Mouse (Mus musculus): ENCODE data around the gene Camta1. TPM values are rescaled to one million over a fixed set of nuclear protein-coding genes. Genes with fewer than 3 reads are reported as not detected.

Camta1 gene
- total and polyA plus RNA-seq, 2 experiments = 2.7 to 6.1 TPM

DNA sequence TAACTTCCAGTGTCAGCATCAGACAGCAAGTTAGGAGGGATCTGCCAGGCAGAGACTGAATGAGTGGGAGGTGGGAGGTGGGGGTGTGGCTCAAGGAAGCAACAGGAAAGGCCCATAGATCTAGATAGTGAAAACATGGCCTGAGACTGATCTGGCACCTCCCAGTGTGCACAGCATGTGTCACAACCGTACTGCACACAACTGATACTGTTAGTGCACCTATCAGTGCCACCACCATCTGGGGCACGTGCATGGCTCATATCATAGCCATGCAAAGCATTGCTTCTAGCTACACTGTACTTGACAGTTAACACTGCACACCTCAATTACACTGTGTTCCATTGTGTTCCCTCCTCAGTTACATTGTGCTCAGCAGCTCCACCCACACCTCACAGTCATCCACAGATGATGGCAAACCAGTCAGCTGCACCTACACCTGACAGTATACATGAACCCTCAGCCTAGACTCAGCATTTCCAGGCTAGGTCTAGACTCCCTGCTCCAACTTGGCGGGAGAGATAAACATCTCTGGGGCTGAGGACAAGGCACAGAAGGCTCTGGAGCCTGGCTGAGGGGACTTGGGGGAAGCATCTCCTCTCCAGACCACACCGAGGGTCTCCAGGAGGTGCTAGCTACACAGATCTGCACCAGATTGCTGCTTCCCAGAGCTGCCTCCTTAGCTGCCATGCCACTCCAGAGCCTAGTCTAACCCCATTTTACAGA lies 131.5 kb downstream of the Camta1 start:
- Histone ChIP-seq H3K79me2 (ENCODE audit: control insufficient read depth, insufficient read depth, low read length) (no peaks in the 10 kb centered on the region), H3K4me3 (ENCODE audit: insufficient read depth, low read depth, low read length) (no peak overlapping the region), H3K36me3 (ENCODE audit: control insufficient read depth, insufficient read depth, low read length) (no peaks in the 10 kb centered on the region), H3K4me1 (ENCODE audit: control insufficient read depth, insufficient read depth, low read length) (no peaks in the 10 kb centered on the region), H3K27me3 (ENCODE audit: control insufficient read depth, insufficient read depth, low read length) (no peaks in the 10 kb centered on the region), H3K27ac (replicated peaks; ENCODE audit: insufficient read depth, low read depth, low read length) (no peak overlapping the region), H3K9ac (ENCODE audit: low read depth, low read length) (no peak overlapping the region)
- 83% methylated on average over 4 of the region's 4 CpGs for WGBS
- DNase-seq (ENCODE audit: extremely low read depth, low read depth, low spot score) = no peak
- TF ChIP-seq CTCF (IDR thresholded peaks at IDR 0.05; ENCODE audit: low read depth, low read length) = no peak
- no peak for TF ChIP-seq POLR2A (IDR thresholded peaks at IDR 0.05; ENCODE audit: extremely low read depth, insufficient read depth, low read length)

DNA sequence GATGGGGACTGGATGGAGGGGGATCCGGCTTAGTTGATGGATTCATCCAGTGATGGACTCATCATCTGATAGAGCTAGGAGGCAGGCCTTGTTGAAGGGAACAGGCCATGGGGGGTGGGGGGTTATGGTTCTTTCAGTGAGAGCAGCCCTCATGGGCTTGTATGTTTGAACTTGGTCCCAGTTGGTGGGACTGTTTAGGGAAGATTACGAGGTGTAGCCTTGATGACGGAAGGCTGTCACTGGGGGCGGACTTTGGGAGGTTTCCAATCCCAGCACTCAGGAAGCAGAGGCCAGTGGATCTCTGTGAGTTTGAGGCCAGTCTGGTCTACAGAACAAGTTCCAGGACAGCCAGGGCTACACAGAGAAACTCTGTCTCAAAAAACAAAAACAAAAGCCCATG lies 132.6 kb downstream of the Camta1 start:
- H3K27me3 ChIP-seq (ENCODE audit: control insufficient read depth, insufficient read depth, low read length) = no peaks in the 10 kb centered on the region
- H3K4me3 ChIP-seq (ENCODE audit: insufficient read depth, low read depth, low read length) = no peak overlapping the region
- DNase-seq (ENCODE audit: extremely low read depth, low read depth, low spot score) = no peak
- WGBS = 78% methylated on average over 4 of the region's 4 CpGs
- no peaks in the 10 kb centered on the region for H3K79me2 ChIP-seq (ENCODE audit: control insufficient read depth, insufficient read depth, low read length)
- no peak overlapping the region for H3K27ac ChIP-seq (replicated peaks; ENCODE audit: insufficient read depth, low read depth, low read length)
- no peak overlapping the region for H3K9ac ChIP-seq (ENCODE audit: low read depth, low read length)
- H3K36me3 ChIP-seq (ENCODE audit: control insufficient read depth, insufficient read depth, low read length) = no peaks in the 10 kb centered on the region
- H3K4me1 ChIP-seq (ENCODE audit: control insufficient read depth, insufficient read depth, low read length) = no peaks in the 10 kb centered on the region
- no peak for TF ChIP-seq CTCF (IDR thresholded peaks at IDR 0.05; ENCODE audit: low read depth, low read length)
- no peak for TF ChIP-seq POLR2A (IDR thresholded peaks at IDR 0.05; ENCODE audit: extremely low read depth, insufficient read depth, low read length)

DNA sequence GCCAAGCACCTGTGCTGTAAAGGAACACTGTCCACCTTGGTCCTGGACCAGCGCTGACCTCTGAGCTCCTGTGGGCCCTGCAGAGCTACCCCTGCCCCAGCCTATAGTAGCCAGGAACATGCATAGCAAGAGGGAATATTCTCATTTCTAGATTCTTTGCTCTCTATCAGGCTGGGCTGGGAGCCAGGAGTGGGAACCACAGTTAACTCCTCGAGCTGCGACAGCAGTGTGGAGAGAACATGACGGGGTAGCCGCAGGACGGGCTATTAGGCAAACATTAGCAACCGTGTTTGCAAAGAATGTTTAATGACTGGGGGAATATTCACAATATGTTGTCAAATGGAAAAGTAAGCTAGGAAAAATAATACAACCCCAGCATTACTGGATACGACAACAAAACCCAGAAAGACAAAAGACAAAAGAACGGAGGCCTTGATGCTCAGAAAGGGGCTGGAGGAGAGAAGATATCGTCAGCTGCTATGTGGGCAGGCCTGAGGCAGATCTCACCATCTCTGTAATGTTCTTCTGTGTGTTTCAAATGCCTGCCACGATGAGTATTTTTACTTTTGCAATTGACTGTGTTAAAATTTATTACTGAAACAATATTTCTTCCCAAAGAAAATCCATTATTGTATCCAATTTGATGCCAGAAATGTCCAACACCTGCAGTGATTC lies 133.1 kb downstream of the Camta1 start:
- Histone ChIP-seq H3K27ac (replicated peaks; ENCODE audit: insufficient read depth, low read depth, low read length) (no peak overlapping the region), H3K4me1 (ENCODE audit: control insufficient read depth, insufficient read depth, low read length) (no peaks in the 10 kb centered on the region), H3K36me3 (ENCODE audit: control insufficient read depth, insufficient read depth, low read length) (no peaks in the 10 kb centered on the region), H3K9ac (ENCODE audit: low read depth, low read length) (no peak overlapping the region), H3K27me3 (ENCODE audit: control insufficient read depth, insufficient read depth, low read length) (no peaks in the 10 kb centered on the region), H3K4me3 (ENCODE audit: insufficient read depth, low read depth, low read length) (no peak overlapping the region), H3K79me2 (ENCODE audit: control insufficient read depth, insufficient read depth, low read length) (no peaks in the 10 kb centered on the region)
- DNase-seq (ENCODE audit: extremely low read depth, low read depth, low spot score) = no peak
- 82% methylated on average over 11 of the region's 11 CpGs for WGBS
- TF ChIP-seq POLR2A (IDR thresholded peaks at IDR 0.05; ENCODE audit: extremely low read depth, insufficient read depth, low read length) (no peak), CTCF (IDR thresholded peaks at IDR 0.05; ENCODE audit: low read depth, low read length) (no peak)

DNA sequence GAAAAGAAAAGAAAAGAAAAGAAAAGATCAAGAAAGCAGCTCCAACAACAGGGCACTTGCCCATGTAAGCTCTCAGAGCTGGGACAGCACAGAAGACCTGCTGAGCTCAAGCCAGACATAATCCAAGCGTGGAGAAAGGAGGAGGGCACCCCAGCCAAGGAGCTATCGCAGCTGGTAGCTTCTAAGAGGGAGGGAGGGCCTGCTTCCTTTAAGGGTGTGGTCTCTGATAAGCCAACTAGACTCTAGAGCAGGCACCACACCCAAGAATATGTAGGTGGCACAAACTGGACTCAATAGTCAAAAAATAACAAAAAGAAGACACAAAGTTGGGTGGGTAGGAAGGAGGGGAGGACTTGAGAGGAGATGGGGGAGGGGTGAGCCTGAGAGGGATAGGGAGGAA lies 135.3 kb downstream of the Camta1 start:
- H3K27ac ChIP-seq (replicated peaks; ENCODE audit: insufficient read depth, low read depth, low read length) = no peak overlapping the region
- WGBS = 83% methylated on average over 2 of the region's 2 CpGs

DNA sequence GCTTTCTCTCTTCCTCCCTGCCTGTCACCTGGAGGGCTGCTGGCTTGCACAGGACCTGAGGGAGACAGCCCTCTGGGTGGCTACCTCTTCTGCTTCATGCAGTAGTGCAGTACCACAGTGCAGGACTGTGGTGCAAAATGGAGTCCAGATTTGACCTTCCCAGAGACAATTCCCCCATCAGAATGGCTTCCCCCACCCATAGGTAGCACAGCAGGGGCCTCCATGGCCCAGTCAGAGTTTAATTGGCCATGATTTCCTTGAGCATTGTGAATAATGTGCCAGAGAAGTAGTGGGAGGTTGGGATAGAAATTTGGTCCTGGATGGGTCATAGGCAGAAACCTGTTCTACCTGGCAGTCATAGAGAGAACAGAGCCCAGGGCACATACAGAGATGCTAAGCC lies 136.8 kb downstream of the Camta1 start:
- no peak for TF ChIP-seq POLR2A (IDR thresholded peaks at IDR 0.05; ENCODE audit: extremely low read depth, insufficient read depth, low read length)
- no peak for TF ChIP-seq CTCF (IDR thresholded peaks at IDR 0.05; ENCODE audit: low read depth, low read length)
- Histone ChIP-seq H3K9ac (ENCODE audit: low read depth, low read length) (no peak overlapping the region), H3K4me1 (ENCODE audit: control insufficient read depth, insufficient read depth, low read length) (no peaks in the 10 kb centered on the region), H3K79me2 (ENCODE audit: control insufficient read depth, insufficient read depth, low read length) (no peaks in the 10 kb centered on the region), H3K27me3 (ENCODE audit: control insufficient read depth, insufficient read depth, low read length) (no peaks in the 10 kb centered on the region), H3K36me3 (ENCODE audit: control insufficient read depth, insufficient read depth, low read length) (no peaks in the 10 kb centered on the region), H3K4me3 (ENCODE audit: insufficient read depth, low read depth, low read length) (no peak overlapping the region), H3K27ac (replicated peaks; ENCODE audit: insufficient read depth, low read depth, low read length) (no peak overlapping the region)
- DNase-seq (ENCODE audit: extremely low read depth, low read depth, low spot score) = no peak

More for the DNA sequence above, 135.3 kb downstream of the Camta1 start:
- Histone ChIP-seq H3K27me3 (ENCODE audit: control insufficient read depth, insufficient read depth, low read length) (no peaks in the 10 kb centered on the region), H3K36me3 (ENCODE audit: control insufficient read depth, insufficient read depth, low read length) (no peaks in the 10 kb centered on the region), H3K9ac (ENCODE audit: low read depth, low read length) (no peak overlapping the region), H3K4me3 (ENCODE audit: insufficient read depth, low read depth, low read length) (no peak overlapping the region), H3K4me1 (ENCODE audit: control insufficient read depth, insufficient read depth, low read length) (no peaks in the 10 kb centered on the region), H3K79me2 (ENCODE audit: control insufficient read depth, insufficient read depth, low read length) (no peaks in the 10 kb centered on the region)
- no peak for DNase-seq (ENCODE audit: extremely low read depth, low read depth, low spot score)
- TF ChIP-seq CTCF (IDR thresholded peaks at IDR 0.05; ENCODE audit: low read depth, low read length) (no peak), POLR2A (IDR thresholded peaks at IDR 0.05; ENCODE audit: extremely low read depth, insufficient read depth, low read length) (no peak)

Data from liver, adult 2 months (tissue).